Mouse (Mus musculus) small intestine, adult 2 months (tissue): ENCODE measurements at regions not wholly inside any gene's neighbourhood (a gene's known extent, or its start where the extent isn't known, plus 50 kb on each side); places are given as distances from the start of the nearest gene placed in this dataset.
"Not testable (repeated sequence)": the region's sequence is repeated elsewhere in the genome, so short reads cannot be mapped to it uniquely, and the experiment has no call there.

ENCODE experiments used
- H3K27ac ChIP-seq: fragments of 200-500 bp; 2 replicates; pipeline ENCODE4 v1.5.1; 2012; ENCODE audit warnings: low read depth, low read length, control low read depth, inconsistent platforms; ENCODE audit not compliant: insufficient read depth
- H3K27me3 ChIP-seq: fragments of 200-500 bp; 2 replicates; pipeline ENCODE4 v1.6.1; 2012; ENCODE audit warnings: mild to moderate bottlenecking, moderate library complexity, low read length, inconsistent platforms; ENCODE audit not compliant: control insufficient read depth, insufficient read depth
- H3K36me3 ChIP-seq: fragments of 200-500 bp; 2 replicates; pipeline ENCODE4 v1.6.1; 2012; ENCODE audit warnings: mild to moderate bottlenecking, low read length, control low read depth, inconsistent platforms; ENCODE audit not compliant: control insufficient read depth, insufficient read depth
- H3K4me1 ChIP-seq: fragments of 200-500 bp; 2 replicates; pipeline ENCODE4 v1.6.1; 2012; ENCODE audit warnings: low read length, inconsistent platforms, mixed read lengths; ENCODE audit not compliant: control insufficient read depth, insufficient read depth, insufficient read length
- H3K4me3 ChIP-seq: fragments of 200-500 bp; 2 replicates; pipeline ENCODE4 v1.5.1; 2012; ENCODE audit warnings: low read depth, mild to moderate bottlenecking, control low read depth, inconsistent platforms, low read length, moderate library complexity
- CTCF ChIP-seq: fragments of 200-500 bp; IDR thresholded peaks from 2 replicates; pipeline ENCODE4 v1.5.1; 2012; ENCODE audit warnings: low read depth, mild to moderate bottlenecking, control low read depth, inconsistent platforms, low read length, moderate library complexity, mixed read lengths; ENCODE audit not compliant: insufficient replicate concordance, insufficient read length; ENCODE audit errors: extremely low read depth
- POLR2A ChIP-seq: fragments of 200-500 bp; IDR thresholded peaks from 2 replicates; pipeline ENCODE4 v1.6.1; 2012; ENCODE audit warnings: low read depth, mild to moderate bottlenecking, control low read depth, inconsistent platforms, low read length, moderate library complexity
- WGBS: fragments of 180-500 bp; shearing (Covaris S2); methylation state at CpG from one replicate; pipeline ENCODE4 v1.1.7; 2018; 5-methylcytosine and 5-hydroxymethylcytosine counted together

DNA sequence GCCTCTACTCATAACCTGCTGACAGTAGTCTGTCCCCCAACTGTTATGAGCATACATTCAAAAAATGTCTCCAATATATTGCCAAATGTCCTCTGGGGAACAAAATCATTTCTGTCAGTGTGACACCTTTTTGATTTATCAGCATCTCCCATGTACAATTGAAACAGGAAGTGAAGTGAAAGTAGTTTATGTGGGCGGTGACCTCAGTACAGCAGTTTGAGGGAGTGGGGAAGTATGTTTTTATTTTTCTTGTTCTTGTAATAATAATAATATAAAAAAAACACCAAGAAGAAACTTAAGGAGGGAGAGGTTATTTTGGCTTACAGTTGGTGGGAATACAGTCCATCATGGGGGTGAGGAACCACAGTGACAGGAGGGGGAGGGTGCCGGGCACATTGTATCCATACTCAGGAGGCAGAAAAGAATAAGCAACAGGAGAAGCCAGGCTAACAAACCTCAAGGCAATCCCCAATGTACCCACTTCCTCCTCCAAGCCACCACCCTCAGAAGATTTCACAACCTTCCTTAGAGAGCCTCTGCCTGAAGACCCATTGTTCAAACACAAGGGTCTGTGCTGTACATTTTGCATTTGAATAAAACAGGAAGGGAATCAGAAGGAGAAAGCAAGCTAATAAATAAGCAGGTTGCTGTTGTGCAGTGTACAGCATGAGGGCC, 93.7 kb upstream of the Plcl2 start:
- TF ChIP-seq CTCF (no peak), POLR2A (no peak)
- H3K4me1 ChIP-seq: peaks cover 8% of the 10 kb centered on the region; the same call in 1 of the 2 replicates
- no peaks in the 10 kb centered on the region for H3K27me3 ChIP-seq
- no peaks in the 10 kb centered on the region for H3K36me3 ChIP-seq
- 80% methylated on average over 2 of the region's 2 CpGs for WGBS
- H3K27ac ChIP-seq: no peak overlapping the region
- no peak overlapping the region for H3K4me3 ChIP-seq

DNA sequence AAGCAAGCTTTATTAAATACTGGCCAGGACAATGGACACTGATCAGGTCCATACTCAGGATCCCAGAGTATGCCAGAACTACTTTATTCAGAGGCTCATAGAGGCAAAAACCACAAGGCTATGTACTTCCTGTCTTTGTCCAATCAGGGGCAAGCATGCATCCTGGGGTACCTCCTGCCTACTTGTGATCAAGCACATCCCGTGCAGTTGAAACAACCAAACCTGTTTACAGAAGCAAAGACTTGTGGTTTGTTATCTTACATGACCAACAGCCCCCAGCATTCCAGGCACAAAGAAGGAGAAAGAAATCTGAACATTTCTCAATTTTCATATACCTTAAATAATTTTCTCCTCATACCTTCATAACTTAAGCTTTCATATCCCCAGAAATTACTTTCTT, 93.1 kb upstream of the Plcl2 start:
- Histone ChIP-seq H3K27me3 (no peaks in the 10 kb centered on the region), H3K36me3 (no peaks in the 10 kb centered on the region), H3K4me3 (no peak overlapping the region), H3K27ac (no peak overlapping the region), H3K4me1 (peaks cover 8% of the 10 kb centered on the region; the same call in 1 of the 2 replicates)
- TF ChIP-seq POLR2A (no peak), CTCF (no peak)
- WGBS: 56% methylated on average over 1 of the region's 1 CpGs

DNA sequence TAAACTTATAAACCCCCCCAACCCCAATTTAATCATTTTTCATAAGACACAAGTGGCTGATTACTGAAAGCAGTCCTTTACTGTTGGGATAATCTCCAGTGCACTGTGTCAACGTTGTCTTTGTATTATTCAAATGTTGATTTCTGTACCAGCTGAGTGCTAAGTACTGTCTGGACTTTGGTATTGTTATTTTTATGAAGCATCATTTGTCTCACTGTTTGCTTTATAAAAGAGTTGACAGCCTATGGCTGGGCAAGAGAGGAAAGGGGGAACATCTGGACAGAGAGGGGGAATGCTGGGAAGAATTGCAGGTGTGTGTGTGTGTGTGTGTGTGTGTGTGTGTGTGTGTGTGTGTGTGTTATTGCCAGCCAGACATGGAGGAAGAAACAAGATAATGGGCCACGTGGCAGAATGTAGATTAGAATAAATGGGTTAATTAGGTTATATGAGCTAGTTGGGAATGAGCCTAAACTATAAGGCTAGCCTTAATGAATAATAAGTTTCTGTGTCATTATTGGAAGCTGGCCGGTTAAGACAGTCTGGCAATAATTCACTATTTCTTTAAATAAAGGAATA, 92.6 kb upstream of the Plcl2 start:
- Histone ChIP-seq H3K4me1 (peaks cover 8% of the 10 kb centered on the region; the same call in 1 of the 2 replicates), H3K27me3 (no peaks in the 10 kb centered on the region), H3K4me3 (no peak overlapping the region), H3K27ac (no peak overlapping the region), H3K36me3 (no peaks in the 10 kb centered on the region)
- WGBS: 51% methylated on average over 3 of the region's 3 CpGs
- TF ChIP-seq POLR2A (no peak), CTCF (no peak)

DNA sequence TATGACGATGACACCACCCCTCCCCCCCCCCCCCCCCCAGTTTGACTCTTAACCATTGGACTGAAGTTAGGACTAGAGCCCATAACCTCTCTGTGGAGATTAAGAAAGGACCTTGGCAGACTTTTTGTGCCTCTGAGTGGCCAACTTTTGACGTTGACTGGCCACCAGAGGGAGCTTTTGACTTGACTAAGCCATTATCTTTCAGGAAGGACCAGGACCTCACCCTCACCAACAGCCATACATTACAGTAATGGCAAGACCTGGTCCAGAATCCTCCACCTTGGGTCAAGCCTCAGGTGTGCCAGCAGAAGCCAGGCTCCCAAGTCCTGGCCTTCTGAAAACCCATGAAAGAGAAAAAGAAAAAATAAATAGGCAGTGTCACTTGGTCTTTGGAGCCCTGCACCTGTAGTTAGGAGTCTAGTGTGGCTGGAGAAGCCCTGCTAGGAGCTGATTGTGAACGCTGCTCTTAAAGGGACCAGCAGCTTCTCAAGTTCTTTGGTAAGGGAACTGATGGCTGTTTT, 90.3 kb upstream of the Plcl2 start:
- Histone ChIP-seq H3K27me3 (no peaks in the 10 kb centered on the region), H3K4me1 (peaks cover 8% of the 10 kb centered on the region; the same call in 1 of the 2 replicates), H3K4me3 (no peak overlapping the region), H3K36me3 (no peaks in the 10 kb centered on the region), H3K27ac (no peak overlapping the region)
- 60% methylated on average over 3 of the region's 3 CpGs for WGBS
- no peak for TF ChIP-seq POLR2A
- peak; percentile 30; the same call in 1 of the 2 replicates for TF ChIP-seq CTCF

DNA sequence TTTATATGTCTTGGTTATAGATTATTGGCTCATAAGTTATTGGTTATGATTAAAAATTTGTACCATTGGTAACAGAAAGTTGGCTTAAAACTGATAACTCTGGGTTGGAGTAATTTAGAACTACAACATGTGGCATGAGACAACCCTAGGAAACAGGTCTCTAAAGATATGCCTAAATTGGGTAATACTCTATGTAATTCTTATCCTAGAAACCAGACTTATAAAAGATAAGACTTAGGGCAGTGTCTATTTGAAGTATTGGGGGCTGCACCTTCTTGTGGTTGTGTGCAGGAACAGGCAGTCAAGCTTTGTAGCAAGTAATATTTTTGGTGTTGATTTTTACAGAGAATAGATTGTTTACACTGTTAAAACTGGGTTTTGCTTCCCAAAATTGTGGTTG, 89.7 kb upstream of the Plcl2 start:
- not testable (repeated sequence) for H3K27me3 ChIP-seq, H3K4me3 ChIP-seq, H3K36me3 ChIP-seq, H3K27ac ChIP-seq, H3K4me1 ChIP-seq

GRCm38 (mm10) chr17:50419966-50420365, 89.2 kb upstream of the Plcl2 start:
- H3K36me3 ChIP-seq: no peaks in the 10 kb centered on the region
- H3K4me1 ChIP-seq: peaks cover 3% of the 10 kb centered on the region; the same call in 1 of the 2 replicates
- H3K27ac ChIP-seq: no peak overlapping the region
- no peaks in the 10 kb centered on the region for H3K27me3 ChIP-seq
- no peak overlapping the region for H3K4me3 ChIP-seq
- TF ChIP-seq CTCF: no peak
- TF ChIP-seq POLR2A: no peak
- WGBS: 92% methylated on average over 11 of the region's 12 CpGs

GRCm38 (mm10) chr17:50420690-50421089, 88.5 kb upstream of the Plcl2 start:
- H3K4me3 ChIP-seq: no peak overlapping the region

More at GRCm38 (mm10) chr17:50420690-50421089, 88.5 kb upstream of the Plcl2 start:
- 96% methylated on average over 6 of the region's 6 CpGs for WGBS
- no peaks in the 10 kb centered on the region; the same call in 1 of the 2 replicates for H3K4me1 ChIP-seq
- TF ChIP-seq CTCF (no peak), POLR2A (no peak)
- no peaks in the 10 kb centered on the region for H3K36me3 ChIP-seq
- no peak overlapping the region for H3K27ac ChIP-seq
- no peaks in the 10 kb centered on the region for H3K27me3 ChIP-seq
